Mouse (Mus musculus) limb, embryonic 15.5 days (tissue): ENCODE data around the gene Sox13. TPM values are rescaled to one million over a fixed set of nuclear protein-coding genes. Genes with fewer than 3 reads are reported as not detected.
A peak's percentile ranks its signal among the peaks of the same experiment; 100 is the strongest.

ENCODE experiments used
- ATAC-seq: fragments of 200-750 bp; cut with Nextera tagmentation; 2 replicates; pipeline ENCODE4 v1.8.0; 2017; ENCODE audit warnings: low read depth, moderate TSS enrichment; ENCODE audit not compliant: insufficient number of reproducible peaks, low FRiP score, low TSS enrichment
- H3K27ac ChIP-seq: fragments of 300-500 bp; sonication (generic); 2 replicates; pipeline ENCODE4 v1.5.1; 2015; ENCODE audit warnings: moderate library complexity, mild to moderate bottlenecking, inconsistent platforms
- H3K27me3 ChIP-seq: fragments of 300-500 bp; sonication (generic); 2 replicates; pipeline ENCODE4 v1.6.1; 2015; ENCODE audit warnings: inconsistent platforms
- H3K36me3 ChIP-seq: fragments of 300-500 bp; sonication (generic); 2 replicates; pipeline ENCODE4 v1.6.1; 2015; ENCODE audit warnings: inconsistent platforms
- H3K4me1 ChIP-seq: fragments of 300-500 bp; sonication (generic); 2 replicates; pipeline ENCODE4 v1.6.1; 2015; ENCODE audit warnings: inconsistent platforms
- H3K4me2 ChIP-seq: fragments of 300-500 bp; sonication (generic); 2 replicates; pipeline ENCODE4 v1.6.1; 2015; ENCODE audit warnings: mild to moderate bottlenecking, inconsistent platforms
- H3K4me3 ChIP-seq: fragments of 300-500 bp; sonication (generic); 2 replicates; pipeline ENCODE4 v1.5.1; 2015; ENCODE audit warnings: mild to moderate bottlenecking, inconsistent platforms
- H3K9ac ChIP-seq: fragments of 300-500 bp; sonication (generic); 2 replicates; pipeline ENCODE4 v1.6.1; 2015; ENCODE audit warnings: inconsistent platforms
- H3K9me3 ChIP-seq: fragments of 300-500 bp; sonication (generic); 2 replicates; pipeline ENCODE4 v1.6.1; 2016; ENCODE audit warnings: inconsistent platforms
- WGBS: fragments of 180-500 bp; shearing (Covaris S2); methylation state at CpG from one replicate; pipeline ENCODE4 v1.1.7; 2015; 5-methylcytosine and 5-hydroxymethylcytosine counted together
- polyA plus RNA-seq: library from polyadenylated mRNA; unstranded; fragments of >200 nt; fragmentation: Nextera tagmentation; extraction: Ambion mirVana; gene quantifications from 2 replicates; pipeline ENCODE4 v1.2.1, GENCODE M21; 2015

The Sox13 gene
- polyA plus RNA-seq, 1 experiment from 2014 or later, result 4.1 TPM

DNA sequence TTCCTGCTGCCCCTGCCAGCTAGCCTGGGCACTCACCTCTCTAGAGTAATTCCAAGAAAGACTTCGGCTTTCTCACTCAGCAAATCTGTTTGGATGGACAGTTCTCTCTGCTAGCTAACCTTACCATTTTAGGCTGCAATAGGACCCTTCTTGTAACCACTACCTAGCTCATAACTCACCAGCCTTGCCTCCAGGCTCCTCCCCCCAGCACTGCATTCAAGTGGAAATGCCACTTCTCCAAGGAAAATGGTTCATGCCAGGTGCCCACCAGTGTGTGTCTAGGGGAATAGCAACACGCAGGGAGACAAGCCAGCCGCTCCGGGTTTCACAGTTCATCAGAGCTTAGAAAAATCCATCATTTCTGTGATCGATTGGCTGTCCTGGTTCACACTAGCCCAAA is 46.6 kb downstream of the Sox13 start:
- H3K36me3 ChIP-seq, result no peaks in the 10 kb centered on the region
- no peak overlapping the region for H3K27ac ChIP-seq
- WGBS, result 89% methylated on average over 5 of the region's 5 CpGs
- no peaks in the 10 kb centered on the region for H3K4me1 ChIP-seq
- H3K27me3 ChIP-seq, result no peaks in the 10 kb centered on the region
- H3K9me3 ChIP-seq, result no peaks in the 10 kb centered on the region
- no peak overlapping the region for H3K9ac ChIP-seq
- ATAC-seq, result no peak
- H3K4me3 ChIP-seq, result no peak overlapping the region
- no peak overlapping the region for H3K4me2 ChIP-seq

DNA sequence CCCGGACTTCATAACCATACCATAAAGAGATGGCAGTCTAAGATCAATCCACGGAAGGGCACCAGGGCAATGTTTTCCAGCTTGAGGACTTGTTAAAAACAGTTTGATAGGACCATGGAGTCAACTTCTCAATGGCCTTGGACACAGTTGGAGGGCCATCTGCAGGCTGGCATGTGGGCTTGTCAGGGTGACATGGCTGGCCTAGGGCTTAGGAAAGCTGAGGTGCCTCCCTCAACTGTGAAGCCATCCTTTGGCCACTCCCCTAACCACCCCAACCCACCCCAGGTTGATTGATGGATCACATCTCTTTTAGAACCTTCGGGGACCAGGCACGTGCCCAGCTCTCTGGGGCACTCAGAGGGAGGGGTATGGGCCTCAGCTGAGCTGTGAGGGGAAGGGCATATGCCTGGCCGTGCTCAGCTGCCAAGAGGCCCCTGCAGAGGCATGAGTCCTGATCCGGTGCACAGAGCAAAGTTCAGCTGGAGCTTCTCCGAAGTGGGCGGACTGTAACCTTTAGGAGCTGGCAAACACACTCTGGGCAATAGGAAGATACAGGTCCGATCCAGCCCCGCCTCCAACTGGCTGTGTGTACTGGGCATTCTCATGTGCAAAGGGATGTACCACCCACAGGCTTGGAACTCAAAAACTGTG is 48.4 kb downstream of the Sox13 start:
- Histone ChIP-seq H3K9ac (no peak overlapping the region), H3K9me3 (no peaks in the 10 kb centered on the region), H3K27me3 (no peaks in the 10 kb centered on the region), H3K36me3 (no peaks in the 10 kb centered on the region), H3K4me2 (no peak overlapping the region), H3K27ac (no peak overlapping the region), H3K4me1 (no peaks in the 10 kb centered on the region), H3K4me3 (no peak overlapping the region)
- ATAC-seq, result no peak
- 58% methylated on average over 10 of the region's 10 CpGs for WGBS

DNA sequence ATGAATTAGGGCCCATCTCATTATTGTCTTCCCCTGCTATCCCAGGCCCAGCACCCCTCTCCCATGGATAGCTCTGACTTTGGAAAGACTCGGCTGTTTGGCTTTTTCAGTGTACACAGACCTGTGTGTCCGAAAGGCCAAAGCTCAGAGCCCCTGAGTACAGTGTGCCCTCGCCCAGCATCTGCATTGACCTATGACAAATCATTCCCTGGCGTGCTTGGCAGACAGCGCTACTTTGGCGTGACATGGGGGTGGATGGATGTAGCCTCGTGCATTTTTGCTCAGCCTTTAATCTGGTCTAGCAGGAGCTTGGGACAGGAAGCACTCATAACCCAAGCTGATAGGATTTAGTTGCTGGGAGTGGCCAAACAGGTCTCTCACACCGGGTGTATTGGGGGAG is 52.1 kb downstream of the Sox13 start:
- Histone ChIP-seq H3K27ac (no peak overlapping the region), H3K36me3 (no peaks in the 10 kb centered on the region), H3K4me2 (no peak overlapping the region), H3K9me3 (no peaks in the 10 kb centered on the region), H3K4me3 (no peak overlapping the region), H3K27me3 (no peaks in the 10 kb centered on the region), H3K4me1 (peaks cover 8% of the 10 kb centered on the region), H3K9ac (no peak overlapping the region)
- 61% methylated on average over 8 of the region's 8 CpGs for WGBS
- ATAC-seq, result no peak

DNA sequence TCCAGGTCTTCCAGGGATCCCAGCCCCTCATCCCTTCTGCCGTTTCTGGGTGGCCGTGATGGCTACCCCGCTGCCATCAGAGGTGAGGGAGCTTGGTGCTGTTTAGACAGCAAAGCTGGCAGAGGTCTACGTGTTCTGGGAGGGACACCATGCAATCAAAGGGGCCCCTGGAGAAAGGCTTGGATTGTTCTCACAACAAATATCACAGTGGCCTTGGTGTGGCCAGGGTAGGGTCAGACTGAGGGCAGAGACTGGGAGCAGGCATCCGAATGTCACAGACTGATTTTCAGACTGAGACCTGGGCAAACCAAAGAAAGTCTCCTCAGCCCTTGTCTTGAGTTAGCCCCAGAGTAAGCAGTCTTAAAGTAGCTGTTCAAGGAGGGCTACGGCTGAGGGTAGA is 52.7 kb downstream of the Sox13 start:
- Histone ChIP-seq H3K9me3 (no peaks in the 10 kb centered on the region), H3K27ac (no peak overlapping the region), H3K4me1 (peaks cover 8% of the 10 kb centered on the region), H3K4me3 (no peak overlapping the region), H3K27me3 (peaks cover 3% of the 10 kb centered on the region; the same call in 1 of the 2 replicates), H3K36me3 (no peaks in the 10 kb centered on the region), H3K9ac (no peak overlapping the region), H3K4me2 (no peak overlapping the region)
- no peak for ATAC-seq
- 80% methylated on average over 6 of the region's 6 CpGs for WGBS

GRCm38 (mm10) chr1:133370352-133370751 is 53.8 kb downstream of the Sox13 start:
- Histone ChIP-seq H3K36me3 (no peaks in the 10 kb centered on the region), H3K4me3 (no peak overlapping the region), H3K4me1 (peaks cover 8% of the 10 kb centered on the region), H3K9me3 (no peaks in the 10 kb centered on the region), H3K9ac (no peak overlapping the region), H3K27ac (no peak overlapping the region), H3K27me3 (peaks cover 13% of the 10 kb centered on the region), H3K4me2 (no peak overlapping the region)
- ATAC-seq, result no peak
- 62% methylated on average over 4 of the region's 4 CpGs for WGBS

DNA sequence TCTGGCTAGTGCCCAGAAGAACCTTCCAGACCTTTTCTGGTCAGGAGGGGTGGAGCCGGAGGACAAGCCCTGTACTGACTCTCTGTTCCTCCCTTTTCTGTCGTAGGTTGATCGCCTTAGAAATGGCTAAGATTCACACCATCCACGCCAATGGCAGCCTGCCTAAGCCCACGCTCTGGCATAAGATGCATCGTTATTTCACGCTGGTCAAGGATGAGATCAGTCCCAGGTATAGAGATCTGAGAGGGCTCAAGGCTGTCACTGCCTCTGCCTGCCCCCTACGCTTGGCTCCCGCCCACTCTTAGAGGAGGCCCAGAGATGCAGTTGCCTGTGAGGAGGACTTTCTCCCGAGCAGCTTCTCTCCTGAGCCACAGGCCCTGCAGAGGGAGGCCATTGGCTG is 55.5 kb downstream of the Sox13 start:
- H3K4me1 ChIP-seq, result peaks cover 14% of the 10 kb centered on the region
- no peaks in the 10 kb centered on the region for H3K36me3 ChIP-seq
- no peaks in the 10 kb centered on the region for H3K9me3 ChIP-seq
- no peak overlapping the region for H3K27ac ChIP-seq
- WGBS, result 63% methylated on average over 10 of the region's 10 CpGs
- no peak overlapping the region for H3K9ac ChIP-seq
- no peak for ATAC-seq
- peaks cover 30% of the 10 kb centered on the region for H3K27me3 ChIP-seq
- H3K4me3 ChIP-seq, result no peak overlapping the region
- no peak overlapping the region for H3K4me2 ChIP-seq

GRCm38 (mm10) chr1:133367606-133368488 is 56.3 kb downstream of the Sox13 start:
- no peaks in the 10 kb centered on the region for H3K36me3 ChIP-seq
- H3K4me2 ChIP-seq, result no peak overlapping the region
- peaks cover 21% of the 10 kb centered on the region for H3K4me1 ChIP-seq
- WGBS, result 16% methylated on average over 11 of the region's 11 CpGs
- no peak overlapping the region; the same call in 1 of the 2 replicates for H3K27ac ChIP-seq
- H3K9me3 ChIP-seq, result no peaks in the 10 kb centered on the region
- no peak overlapping the region for H3K9ac ChIP-seq
- ATAC-seq, result no peak
- H3K27me3 ChIP-seq, result peaks cover 32% of the 10 kb centered on the region
- H3K4me3 ChIP-seq, result no peak overlapping the region

DNA sequence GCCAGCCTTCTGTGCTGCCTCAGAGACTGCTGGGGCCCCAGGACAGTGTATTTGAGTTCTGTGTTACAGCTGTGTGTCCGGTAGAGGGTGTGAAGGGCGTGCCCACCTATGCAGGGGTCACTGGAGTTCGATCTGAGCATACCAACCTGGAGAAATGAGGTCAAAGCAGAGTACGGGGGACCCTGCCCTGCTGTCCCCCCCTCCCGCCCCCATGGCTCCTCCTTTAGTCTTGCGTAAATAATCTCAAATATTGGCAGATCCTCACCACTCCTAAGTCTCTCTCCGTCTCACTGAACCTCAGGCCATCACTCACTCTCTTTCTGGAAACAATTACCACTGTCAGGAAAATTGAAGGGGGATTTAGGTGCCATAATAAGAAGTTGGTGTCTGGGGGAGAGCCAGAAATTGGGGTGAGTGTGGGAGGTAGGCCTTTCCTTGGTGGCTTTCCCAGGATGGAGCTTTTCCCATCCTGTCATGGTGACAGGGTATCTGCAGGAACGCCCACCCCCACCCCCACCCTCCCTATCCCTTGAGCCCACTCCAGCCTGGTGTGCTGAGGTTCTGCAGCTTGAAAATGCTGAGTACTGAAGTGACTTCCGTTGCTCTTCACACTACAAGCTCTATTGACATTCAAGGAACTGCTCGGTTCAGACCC is 57.1 kb downstream of the Sox13 start:
- Histone ChIP-seq H3K27ac (no peak overlapping the region), H3K9ac (no peak overlapping the region), H3K4me1 (peaks cover 21% of the 10 kb centered on the region), H3K9me3 (no peaks in the 10 kb centered on the region), H3K4me2 (no peak overlapping the region), H3K4me3 (no peak overlapping the region), H3K36me3 (no peaks in the 10 kb centered on the region), H3K27me3 (peaks cover 32% of the 10 kb centered on the region)
- WGBS, result 40% methylated on average over 10 of the region's 10 CpGs
- ATAC-seq, result no peak

- H3K27ac ChIP-seq, result no peak overlapping the region
- no peak overlapping the region for H3K4me2 ChIP-seq
- no peak overlapping the region for H3K9ac ChIP-seq
- H3K36me3 ChIP-seq, result no peaks in the 10 kb centered on the region
- 55% methylated on average over 2 of the region's 2 CpGs for WGBS
- ATAC-seq, result no peak
- H3K4me3 ChIP-seq, result no peak overlapping the region
- no peaks in the 10 kb centered on the region for H3K9me3 ChIP-seq
- peaks cover 21% of the 10 kb centered on the region for H3K4me1 ChIP-seq
- peaks cover 32% of the 10 kb centered on the region for H3K27me3 ChIP-seq
Measured at GRCm38 (mm10) chr1:133364890-133365289, 59.3 kb downstream of the Sox13 start.

DNA sequence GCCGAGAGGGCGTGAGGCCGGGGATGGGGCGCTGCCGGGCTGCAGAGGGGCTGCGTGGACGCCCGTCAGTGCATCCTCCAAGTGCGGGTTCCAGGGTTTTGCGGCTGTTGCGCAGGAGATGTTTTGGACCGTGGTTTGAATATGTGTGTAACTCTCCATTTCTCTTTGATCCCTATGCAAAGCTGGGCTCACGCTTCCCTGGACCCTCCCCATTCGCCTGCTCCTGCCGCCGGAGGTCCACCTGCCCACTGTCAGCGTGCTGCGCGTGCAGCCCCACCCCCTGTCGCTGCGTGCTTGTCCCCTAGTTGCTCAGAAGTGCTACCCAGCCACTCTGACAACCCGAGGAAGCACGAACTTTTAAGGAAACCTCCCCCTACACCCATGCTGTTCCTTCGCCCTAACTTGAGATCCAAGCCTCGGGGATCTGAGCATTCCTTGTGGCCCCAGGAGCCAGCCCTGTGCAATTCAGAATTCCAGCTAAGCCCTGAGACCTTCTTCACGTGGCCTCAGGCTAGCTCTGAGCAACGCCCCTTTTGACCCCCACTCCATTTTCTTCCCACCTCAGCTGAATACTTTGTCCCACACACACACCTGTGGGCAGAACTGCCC is 60.1 kb downstream of the Sox13 start:
- no peak for ATAC-seq
- Histone ChIP-seq H3K4me1 (peaks cover 21% of the 10 kb centered on the region), H3K27me3 (peaks cover 32% of the 10 kb centered on the region), H3K9me3 (no peaks in the 10 kb centered on the region), H3K9ac (peak overlapping the region; percentile 42), H3K4me3 (peak overlapping the region; percentile 60), H3K27ac (no peak overlapping the region), H3K36me3 (no peaks in the 10 kb centered on the region), H3K4me2 (peak overlapping the region; percentile 98)
- 2% methylated on average over 27 of the region's 27 CpGs for WGBS

DNA sequence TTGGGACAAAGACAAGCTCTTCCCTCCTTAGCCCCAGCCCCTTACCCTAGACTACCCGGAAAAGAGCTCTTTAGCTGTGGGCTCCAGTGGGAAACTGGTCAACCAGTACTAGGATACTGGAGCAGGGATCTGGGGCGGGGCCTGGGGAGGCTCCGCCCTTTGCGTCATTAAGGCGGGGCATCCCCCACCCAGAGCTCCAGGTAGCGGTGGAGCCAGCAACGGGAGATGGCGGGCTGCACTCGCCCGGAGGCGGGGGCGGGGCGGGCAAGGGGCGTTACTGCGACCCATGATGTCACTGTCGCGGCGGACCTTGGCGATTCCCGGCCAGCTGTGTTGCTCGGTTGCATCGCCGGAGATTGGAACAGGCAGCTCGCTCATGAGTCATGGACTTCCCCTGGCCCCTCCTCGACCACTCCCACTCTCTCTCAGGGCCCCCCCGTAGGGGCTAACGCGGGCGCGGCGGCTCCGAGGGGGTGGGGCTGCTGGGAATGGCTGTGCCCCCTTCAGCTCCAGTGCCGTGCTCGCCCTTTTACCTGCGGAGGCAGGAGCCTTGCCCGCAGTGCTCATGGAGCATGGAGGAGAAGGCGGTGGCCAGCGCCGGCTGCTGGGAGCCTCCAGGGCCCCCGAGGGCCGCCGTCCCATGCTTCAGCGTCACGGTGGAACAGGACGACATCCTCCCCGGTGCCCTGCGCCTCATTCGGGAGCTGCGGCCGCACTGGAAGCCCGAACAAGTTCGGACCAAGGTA is 60.7 kb downstream of the Sox13 start, which contains the start of gene Etnk2:
Gene Etnk2, plus strand, starts transcription at position 297 of the 746 bp plus-strand sequence.
- peak within 1 kb of the TSS; percentile 98 for H3K4me2 ChIP-seq
- peaks cover 35% of the 10 kb centered on the region for H3K27me3 ChIP-seq
- H3K4me3 ChIP-seq, result peak within 1 kb of the TSS; percentile 60
- peak within 1 kb of the TSS; percentile 42 for H3K9ac ChIP-seq
- under 1% methylated on average over 52 of the region's 52 CpGs for WGBS
- ATAC-seq, result peak; percentile 42
- no peaks in the 10 kb centered on the region for H3K36me3 ChIP-seq
- no peak within 1 kb of the TSS for H3K27ac ChIP-seq
- H3K9me3 ChIP-seq, result no peaks in the 10 kb centered on the region
- peaks cover 21% of the 10 kb centered on the region for H3K4me1 ChIP-seq
